Mouse (Mus musculus) olfactory bulb, adult 2 months (tissue): ENCODE data around the gene Zbtb37. TPM values are rescaled to one million over a fixed set of nuclear protein-coding genes. Genes with fewer than 3 reads are reported as not detected.

Source experiments
- H3K27ac ChIP-seq: fragments of 200-500 bp; 2 replicates; pipeline ENCODE4 v1.5.1; 2012; ENCODE audit warnings: low read depth, low read length; ENCODE audit not compliant: insufficient read depth
- H3K4me1 ChIP-seq: fragments of 200-500 bp; 2 replicates; pipeline ENCODE4 v1.6.1; 2012; ENCODE audit warnings: low read length; ENCODE audit not compliant: control insufficient read depth, insufficient read depth
- H3K4me3 ChIP-seq: fragments of 200-500 bp; 2 replicates; pipeline ENCODE4 v1.5.1; 2012; ENCODE audit warnings: mild to moderate bottlenecking, low read depth, low read length, moderate library complexity; ENCODE audit not compliant: insufficient read depth
- CTCF ChIP-seq: fragments of 200-500 bp; IDR thresholded peaks from 2 replicates; pipeline ENCODE4 v1.5.1; 2012; ENCODE audit warnings: low read depth, mild to moderate bottlenecking, low read length, moderate library complexity; ENCODE audit not compliant: insufficient read depth
- POLR2A ChIP-seq: fragments of 200-500 bp; IDR thresholded peaks from 2 replicates; pipeline ENCODE4 v1.6.1; 2012; ENCODE audit warnings: mild to moderate bottlenecking, low read depth, low read length, moderate library complexity; ENCODE audit not compliant: insufficient read depth
- WGBS: fragments of 180-500 bp; shearing (Covaris S2); methylation state at CpG from one replicate; pipeline ENCODE4 v1.1.7; 2018; 5-methylcytosine and 5-hydroxymethylcytosine counted together
- polyA plus RNA-seq: library from polyadenylated mRNA; stranded (reverse); fragments of >200 nt; gene quantifications from 2 replicates; pipeline ENCODE4 v1.2.4, GENCODE M21; 2012; ENCODE audit warnings: low replicate concordance; ENCODE audit not compliant: missing spikeins, insufficient read depth, insufficient read length

The Zbtb37 gene
- polyA plus RNA-seq, 1 experiment = not detected

DNA sequence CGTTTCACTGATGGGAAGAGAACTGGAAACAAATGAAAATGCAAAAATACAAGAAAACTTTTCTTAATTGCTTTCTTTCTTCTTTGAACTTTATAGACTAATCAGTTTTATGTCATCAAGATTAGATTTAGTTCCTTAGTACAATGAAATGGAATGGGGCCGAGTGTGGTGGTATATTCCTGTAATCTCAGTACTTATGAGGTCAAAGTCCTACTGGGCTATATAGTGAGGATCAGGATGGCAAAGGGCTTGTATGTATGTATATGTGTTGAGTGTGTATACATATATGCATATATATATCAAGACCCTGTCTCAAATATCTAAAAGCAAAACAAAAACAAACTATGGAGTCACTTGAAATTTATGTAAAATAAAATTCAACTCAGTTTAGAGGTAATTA is 18.3 kb downstream of the Zbtb37 start:
- TF ChIP-seq POLR2A = no peak
- TF ChIP-seq CTCF = no peak
- no peak overlapping the region for H3K4me3 ChIP-seq
- WGBS = 83% methylated on average over 2 of the region's 2 CpGs
- no peak overlapping the region for H3K27ac ChIP-seq
- no peaks in the 10 kb centered on the region for H3K4me1 ChIP-seq

GRCm38 (mm10) chr1:161010436-161010835 is 24.2 kb downstream of the Zbtb37 start:
- H3K27ac ChIP-seq = no peak overlapping the region
- 89% methylated on average over 4 of the region's 4 CpGs for WGBS
- TF ChIP-seq POLR2A (no peak), CTCF (no peak)
- peaks cover 2% of the 10 kb centered on the region; the same call in 1 of the 2 replicates for H3K4me1 ChIP-seq
- no peak overlapping the region for H3K4me3 ChIP-seq

- Histone ChIP-seq H3K4me3 (no peak overlapping the region), H3K4me1 (peaks cover 2% of the 10 kb centered on the region; the same call in 1 of the 2 replicates), H3K27ac (no peak overlapping the region)
- TF ChIP-seq CTCF (no peak), POLR2A (no peak)
- WGBS = 92% methylated on average over 2 of the region's 2 CpGs
These were observed 26.6 kb downstream of the Zbtb37 start for GRCm38 (mm10) chr1:161008038-161008437.

DNA sequence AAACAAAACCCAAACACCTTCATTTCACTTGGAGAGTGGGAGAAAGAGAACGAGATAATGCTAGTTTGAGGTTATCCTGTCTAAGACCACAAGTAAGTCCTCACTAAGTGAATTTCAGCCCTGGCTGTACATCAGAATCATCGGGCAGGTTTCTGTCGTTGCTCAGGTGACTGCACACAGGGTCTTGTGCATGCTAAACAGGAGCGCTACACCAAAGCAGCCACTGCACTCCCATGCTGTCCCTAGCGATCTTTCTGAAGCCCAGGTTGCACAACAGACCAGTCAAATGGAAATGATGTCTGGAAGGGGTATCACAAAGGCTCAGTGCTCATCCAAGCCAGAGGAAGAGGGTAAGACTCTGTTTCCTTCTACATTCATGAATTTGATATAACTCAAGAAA is 28.2 kb downstream of the Zbtb37 start:
- Histone ChIP-seq H3K4me1 (peaks cover 2% of the 10 kb centered on the region; the same call in 1 of the 2 replicates), H3K4me3 (no peak overlapping the region), H3K27ac (no peak overlapping the region)
- 84% methylated on average over 5 of the region's 5 CpGs for WGBS
- no peak for TF ChIP-seq CTCF
- TF ChIP-seq POLR2A = no peak

DNA sequence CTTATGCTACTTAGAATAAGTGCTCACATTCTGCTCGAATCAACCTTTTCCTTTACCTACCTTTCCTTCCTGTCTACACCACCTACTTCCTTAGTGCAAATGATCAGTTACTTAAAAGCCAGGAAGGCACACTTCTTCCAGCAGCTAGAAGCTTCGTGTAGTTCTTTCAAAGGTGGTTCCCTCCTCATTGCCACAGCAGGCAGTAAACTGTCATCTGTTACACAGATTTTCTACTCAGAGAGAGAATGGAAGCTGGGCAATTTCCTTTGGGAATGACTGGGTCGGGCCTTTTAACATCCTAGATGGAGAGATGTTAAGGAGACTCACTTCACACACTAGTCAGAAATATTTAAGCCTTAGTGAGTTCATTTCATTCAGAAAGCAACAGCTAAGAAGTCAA is 29.1 kb downstream of the Zbtb37 start:
- no peak for TF ChIP-seq CTCF
- TF ChIP-seq POLR2A = no peak
- Histone ChIP-seq H3K4me3 (no peak overlapping the region), H3K27ac (no peak overlapping the region), H3K4me1 (peaks cover 2% of the 10 kb centered on the region; the same call in 1 of the 2 replicates)
- 74% methylated on average over 3 of the region's 3 CpGs for WGBS

GRCm38 (mm10) chr1:161004942-161005341 is 29.7 kb downstream of the Zbtb37 start:
- no peak overlapping the region for H3K27ac ChIP-seq
- 87% methylated on average over 4 of the region's 4 CpGs for WGBS
- H3K4me1 ChIP-seq = peaks cover 2% of the 10 kb centered on the region; the same call in 1 of the 2 replicates
- H3K4me3 ChIP-seq = no peak overlapping the region
- no peak for TF ChIP-seq POLR2A
- TF ChIP-seq CTCF = no peak

DNA sequence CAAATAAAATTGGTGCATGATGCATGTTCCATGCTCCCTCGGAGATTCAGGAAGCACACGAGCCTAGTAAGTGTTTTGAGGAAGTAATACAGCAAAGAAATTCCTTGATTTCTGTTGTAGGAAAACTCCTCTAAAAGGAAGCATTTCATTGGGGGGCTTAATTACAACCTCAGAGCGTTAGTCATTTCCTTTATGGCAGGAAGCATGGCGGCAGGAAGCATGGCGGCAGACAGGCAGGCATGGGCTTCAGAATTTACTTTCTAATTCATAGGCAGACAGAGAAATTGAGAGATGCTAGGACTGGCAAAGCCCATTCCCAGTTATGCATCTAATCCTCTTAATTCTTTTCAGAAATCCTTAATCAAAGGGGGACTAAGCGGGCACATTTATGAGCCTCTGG is 40.8 kb downstream of the Zbtb37 start:
- Histone ChIP-seq H3K4me1 (no peaks in the 10 kb centered on the region), H3K27ac (no peak overlapping the region), H3K4me3 (no peak overlapping the region)
- 74% methylated on average over 6 of the region's 6 CpGs for WGBS
- TF ChIP-seq POLR2A = no peak
- no peak for TF ChIP-seq CTCF

DNA sequence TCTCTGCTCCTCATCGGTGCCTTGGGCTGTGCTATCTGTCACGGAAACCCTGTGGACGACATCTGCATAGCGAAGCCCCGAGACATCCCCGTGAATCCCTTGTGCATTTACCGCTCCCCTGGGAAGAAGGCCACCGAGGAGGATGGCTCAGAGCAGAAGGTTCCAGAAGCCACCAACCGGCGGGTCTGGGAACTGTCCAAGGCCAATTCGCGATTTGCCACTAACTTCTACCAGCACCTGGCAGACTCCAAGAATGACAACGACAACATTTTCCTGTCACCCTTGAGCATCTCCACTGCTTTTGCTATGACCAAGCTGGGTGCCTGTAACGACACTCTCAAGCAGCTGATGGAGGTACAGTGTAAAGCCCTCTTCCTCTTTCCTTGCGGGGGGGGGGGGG is 45.3 kb downstream of the Zbtb37 start:
- Histone ChIP-seq H3K4me1 (no peaks in the 10 kb centered on the region), H3K4me3 (no peak overlapping the region)
- 90% methylated on average over 15 of the region's 15 CpGs for WGBS

DNA sequence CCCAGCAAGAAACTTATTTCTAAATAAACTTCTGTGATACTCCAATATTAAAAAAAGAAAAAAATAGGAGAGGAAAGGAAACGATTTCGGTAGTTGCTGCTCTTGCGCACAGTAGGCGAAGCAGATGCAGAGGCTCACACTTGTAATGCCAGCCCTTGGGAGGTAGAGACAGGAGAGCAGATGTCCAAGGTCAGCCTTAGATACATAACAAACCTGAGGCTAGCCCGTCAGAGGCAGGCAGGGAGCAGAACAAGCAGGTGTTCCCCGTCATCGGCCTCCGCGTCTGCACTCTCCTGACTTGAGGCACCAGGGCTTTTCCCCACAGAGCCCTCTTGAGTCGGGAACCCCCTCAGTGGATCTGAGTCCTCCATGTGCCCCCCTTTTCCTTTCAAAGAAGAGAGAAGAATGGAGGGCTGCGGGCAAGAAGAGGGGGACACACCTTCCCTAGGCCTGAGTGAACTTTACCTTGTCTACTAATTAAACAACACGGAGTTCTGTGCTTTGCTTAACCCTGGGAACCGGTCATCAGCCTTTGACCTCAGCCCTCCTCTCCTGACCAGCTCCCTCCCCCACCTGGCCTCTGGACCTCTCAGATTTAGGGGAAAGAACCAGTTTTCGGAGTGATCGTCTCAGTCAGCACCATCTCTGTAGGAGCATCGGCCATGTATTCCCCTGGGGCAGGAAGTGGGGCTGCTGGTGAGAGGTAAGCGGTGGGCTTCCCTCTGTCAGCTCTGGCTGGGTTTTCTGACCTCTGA is 47.6 kb downstream of the Zbtb37 start:
- no peaks in the 10 kb centered on the region for H3K4me1 ChIP-seq
- no peak overlapping the region for H3K4me3 ChIP-seq
- H3K27ac ChIP-seq = no peak overlapping the region
- no peak for TF ChIP-seq CTCF
- TF ChIP-seq POLR2A = no peak
- WGBS = 90% methylated on average over 17 of the region's 17 CpGs

More for the DNA sequence above, 45.3 kb downstream of the Zbtb37 start:
- TF ChIP-seq POLR2A (no peak), CTCF (no peak)
- no peak overlapping the region for H3K27ac ChIP-seq
